Mouse (Mus musculus): ENCODE results near the gene Itgb7.
"Not testable (repeated sequence)": the region's sequence is repeated elsewhere in the genome, so short reads cannot be mapped to it uniquely, and the experiment has no call there.

The Itgb7 gene

DNA sequence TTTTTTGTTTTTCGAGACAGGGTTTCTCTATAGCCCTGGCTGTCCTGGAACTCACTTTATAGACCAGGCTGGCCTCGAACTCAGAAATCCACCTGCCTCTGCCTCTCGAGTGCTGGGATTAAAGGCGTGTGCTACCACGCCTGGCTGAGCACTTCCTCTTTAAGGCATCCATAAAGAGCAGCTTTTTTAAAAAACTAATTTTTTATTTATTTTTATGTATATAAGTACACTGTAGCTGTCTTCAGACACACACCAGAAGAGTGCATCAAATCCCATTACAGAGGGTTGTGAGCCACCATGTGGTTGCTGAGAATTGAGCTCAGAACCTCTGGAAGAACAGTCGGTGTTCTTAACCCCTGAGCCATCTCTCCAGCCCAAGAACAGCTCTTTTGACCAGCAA, 6.1 kb downstream of the Itgb7 start:
- not testable (repeated sequence) for DNase-seq (ENCODE audit: low read depth)

DNA sequence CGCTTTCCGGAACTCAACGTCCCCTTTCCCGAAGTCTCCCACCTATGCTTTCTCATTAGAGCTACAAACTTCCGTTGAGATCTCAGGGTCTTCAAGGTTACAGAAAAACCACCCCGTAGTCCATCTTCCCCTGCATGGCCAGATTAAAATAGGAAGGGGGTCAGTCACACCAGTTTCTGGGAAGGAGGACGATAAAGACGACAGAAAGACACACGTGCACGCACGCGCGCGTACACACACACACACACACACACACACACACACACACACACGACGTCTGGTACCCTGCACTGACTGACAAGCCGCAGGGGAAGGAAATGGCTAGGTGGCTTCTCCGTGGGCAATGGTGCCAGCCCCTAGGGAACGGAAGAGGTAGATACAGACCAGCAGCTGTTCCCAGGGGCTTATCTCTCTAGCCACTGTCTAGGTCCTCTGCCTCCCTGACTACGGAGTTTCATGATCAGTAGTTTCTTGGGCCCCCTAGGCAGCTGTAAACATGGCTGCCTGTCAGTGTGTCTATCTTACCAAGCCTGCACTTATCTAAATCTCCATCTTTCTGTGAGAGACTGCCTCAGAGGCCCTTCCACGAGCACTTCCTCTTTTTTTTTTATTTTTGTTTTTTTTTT, 6.6 kb downstream of the Itgb7 start:
- no peak for DNase-seq (ENCODE audit: low read depth)

DNA sequence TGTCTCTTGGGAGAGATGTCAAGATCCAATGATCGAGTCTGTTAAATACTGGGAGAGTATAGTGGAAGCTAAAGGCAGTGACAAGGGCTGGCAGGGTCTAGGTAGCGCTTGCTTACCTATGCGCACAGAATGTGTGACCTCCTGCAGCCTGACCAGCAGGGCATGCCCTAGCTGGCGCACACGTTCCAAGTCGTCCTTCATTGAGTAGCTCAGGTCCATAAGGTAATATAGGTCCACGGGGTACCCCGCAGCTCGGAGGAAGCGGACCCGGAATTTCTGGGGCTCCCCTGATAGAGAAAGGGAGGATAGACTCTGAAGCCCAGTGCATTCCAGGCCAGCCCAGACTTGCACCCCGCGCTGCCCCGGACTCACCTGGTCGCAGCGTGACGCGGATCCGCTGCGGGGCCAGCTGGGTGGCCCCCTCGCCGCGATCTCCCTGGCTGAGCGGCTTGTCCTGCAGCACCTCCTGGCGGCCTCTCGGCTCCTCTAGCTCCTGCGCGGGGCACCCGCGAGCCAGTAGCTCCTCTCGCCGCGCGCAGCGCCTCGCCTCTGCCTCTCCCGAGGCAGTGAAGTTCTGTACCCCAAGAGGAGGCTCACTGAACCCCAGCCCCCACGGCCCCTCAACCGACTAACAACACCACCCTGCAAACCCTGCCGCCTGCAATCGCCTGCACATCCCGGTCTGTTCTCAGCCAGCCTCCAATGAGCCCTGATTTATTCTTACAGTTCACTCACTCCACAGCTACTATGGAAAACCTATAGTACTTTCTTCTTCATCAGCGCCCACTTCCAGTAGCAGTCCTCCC, 7.4 kb downstream of the Itgb7 start:
- peak; percentile 87 for DNase-seq (ENCODE audit: low read depth)

- peak; percentile 46 for DNase-seq (ENCODE audit: low read depth)
Measured at GRCm38 (mm10) chr15:102222386-102222785, 9.4 kb downstream of the Itgb7 start.

DNA sequence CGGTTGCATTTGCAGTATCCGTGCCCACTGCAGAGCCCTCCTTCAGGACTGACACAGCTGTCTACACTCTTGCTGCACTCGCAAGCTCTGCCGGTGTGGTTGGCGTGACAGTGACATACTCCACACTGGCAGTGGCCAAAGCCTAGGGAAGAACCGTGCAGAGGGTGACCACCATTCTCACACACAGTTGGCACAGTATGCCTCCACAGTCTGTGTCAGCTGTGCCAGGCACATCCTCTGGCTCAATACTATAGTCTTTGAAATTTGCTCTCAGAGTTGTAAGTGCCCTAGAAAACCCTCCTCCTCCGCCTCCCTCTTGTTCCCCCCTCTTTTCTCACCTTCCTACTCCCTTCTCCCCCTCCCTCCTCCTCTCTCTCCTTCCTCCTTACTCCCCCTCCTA, 14.4 kb downstream of the Itgb7 start:
- no peak for DNase-seq (ENCODE audit: low read depth)

- DNase-seq (ENCODE audit: low read depth), result no peak
Measured at GRCm38 (mm10) chr15:102216459-102217228, 15.1 kb downstream of the Itgb7 start.

DNA sequence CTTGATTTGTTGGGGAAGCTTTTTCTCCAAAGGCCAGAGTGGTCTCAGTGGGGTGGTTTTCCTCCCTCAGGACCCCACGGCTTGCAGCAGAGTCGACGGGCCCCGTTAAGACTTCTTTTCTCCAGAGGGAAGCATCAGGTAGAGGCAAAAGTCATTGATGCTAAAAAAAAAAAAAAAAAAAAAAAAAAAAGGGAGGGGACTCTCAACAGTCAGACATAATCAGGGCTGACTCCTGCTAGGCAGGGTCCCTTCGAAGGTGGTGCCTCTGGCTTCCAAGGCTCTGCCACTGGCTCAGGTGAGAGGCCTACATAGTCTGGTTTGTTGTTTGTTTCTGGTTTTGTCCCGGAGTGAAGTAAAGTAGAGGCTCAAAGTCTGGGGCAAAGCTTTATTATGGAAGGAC, 16.1 kb downstream of the Itgb7 start:
- no peak for DNase-seq (ENCODE audit: low read depth)

- DNase-seq (ENCODE audit: low read depth), result no peak
Measured at GRCm38 (mm10) chr15:102214132-102214531, 17.6 kb downstream of the Itgb7 start.

DNA sequence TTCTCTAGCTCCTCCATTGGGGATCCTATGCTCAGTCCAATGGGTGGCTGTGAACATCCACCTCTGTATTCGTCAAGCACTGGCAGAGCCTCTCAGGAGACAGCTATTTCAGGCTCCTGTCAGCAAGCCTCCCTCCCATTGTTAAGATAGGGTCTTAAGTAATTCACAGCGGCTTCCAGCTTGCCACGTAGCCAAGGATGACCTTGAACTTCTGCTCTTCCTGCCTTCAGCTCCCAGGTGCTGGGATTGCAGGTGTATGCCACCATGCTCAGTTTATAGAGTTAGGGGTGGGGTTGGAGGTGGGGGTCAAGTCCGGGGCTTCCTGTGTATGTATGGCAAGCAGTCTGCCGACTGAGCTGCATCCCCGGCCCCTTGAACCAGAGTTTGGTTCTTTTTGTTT, 19.8 kb downstream of the Itgb7 start:
- no peak for DNase-seq (ENCODE audit: low read depth)

DNA sequence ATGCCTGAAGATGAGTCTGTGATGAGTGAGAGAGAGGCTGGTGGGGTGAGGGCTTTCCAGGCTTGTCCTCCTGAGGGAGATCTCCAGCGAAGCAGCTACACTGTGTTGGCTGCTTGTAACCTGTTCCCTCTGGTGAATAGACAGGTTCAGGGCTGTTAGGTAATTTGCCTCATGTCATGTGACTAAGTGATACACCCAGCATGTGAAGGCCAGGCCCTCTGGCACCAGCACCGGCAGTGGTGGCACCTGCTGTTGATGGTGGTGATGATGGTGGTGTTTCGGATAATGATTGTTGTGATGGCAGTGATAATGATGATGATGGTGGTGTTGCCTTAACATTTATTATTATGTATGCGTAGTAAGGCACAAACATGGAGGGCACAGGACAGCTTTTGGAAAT, 20.9 kb downstream of the Itgb7 start:
- no peak for DNase-seq (ENCODE audit: low read depth)

DNA sequence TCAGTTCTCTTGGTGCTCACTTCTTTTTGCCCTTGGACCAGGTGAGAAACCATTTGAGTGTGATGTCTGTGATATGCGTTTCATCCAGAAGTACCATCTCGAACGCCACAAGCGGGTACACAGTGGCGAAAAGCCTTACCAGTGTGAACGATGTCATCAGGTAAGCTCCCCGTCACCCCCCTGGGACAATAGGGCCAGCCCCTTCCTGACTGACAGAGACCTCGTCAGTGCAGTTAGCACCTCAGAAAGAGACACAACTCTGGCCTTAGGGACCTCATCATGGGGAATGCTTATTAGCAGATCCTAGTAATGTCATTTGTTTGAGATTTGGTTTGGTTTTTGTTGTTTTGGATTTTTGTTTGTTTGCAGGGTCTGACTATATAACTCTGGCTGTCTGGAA, 22.6 kb downstream of the Itgb7 start:
- DNase-seq (ENCODE audit: low read depth), result no peak

GRCm38 (mm10) chr15:102208092-102208561, 23.6 kb downstream of the Itgb7 start:
- no peak for DNase-seq (ENCODE audit: low read depth)

- no peak for DNase-seq (ENCODE audit: low read depth)
Measured at GRCm38 (mm10) chr15:102207351-102207750, 24.4 kb downstream of the Itgb7 start.

DNA sequence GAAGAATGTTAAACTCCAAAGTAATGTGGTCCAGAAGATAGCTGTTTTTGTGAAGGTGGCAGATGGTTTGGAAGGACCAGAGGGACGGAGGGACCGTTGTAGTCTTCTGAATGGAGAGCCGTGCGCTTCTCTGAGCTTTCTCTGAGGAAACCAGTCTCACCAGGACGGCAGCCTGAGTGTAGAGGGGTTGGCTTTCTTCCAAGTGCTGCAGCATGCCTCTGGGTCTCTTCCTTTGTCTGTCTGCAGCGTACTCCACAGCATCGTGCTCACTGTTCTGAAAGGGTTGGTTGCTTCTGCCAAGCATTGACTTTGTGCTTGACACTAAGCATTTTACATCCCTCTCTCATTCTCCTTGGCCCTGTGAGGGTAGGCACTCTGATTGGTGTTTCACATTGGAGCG, 26.0 kb downstream of the Itgb7 start:
- no peak for DNase-seq (ENCODE audit: low read depth)

DNA sequence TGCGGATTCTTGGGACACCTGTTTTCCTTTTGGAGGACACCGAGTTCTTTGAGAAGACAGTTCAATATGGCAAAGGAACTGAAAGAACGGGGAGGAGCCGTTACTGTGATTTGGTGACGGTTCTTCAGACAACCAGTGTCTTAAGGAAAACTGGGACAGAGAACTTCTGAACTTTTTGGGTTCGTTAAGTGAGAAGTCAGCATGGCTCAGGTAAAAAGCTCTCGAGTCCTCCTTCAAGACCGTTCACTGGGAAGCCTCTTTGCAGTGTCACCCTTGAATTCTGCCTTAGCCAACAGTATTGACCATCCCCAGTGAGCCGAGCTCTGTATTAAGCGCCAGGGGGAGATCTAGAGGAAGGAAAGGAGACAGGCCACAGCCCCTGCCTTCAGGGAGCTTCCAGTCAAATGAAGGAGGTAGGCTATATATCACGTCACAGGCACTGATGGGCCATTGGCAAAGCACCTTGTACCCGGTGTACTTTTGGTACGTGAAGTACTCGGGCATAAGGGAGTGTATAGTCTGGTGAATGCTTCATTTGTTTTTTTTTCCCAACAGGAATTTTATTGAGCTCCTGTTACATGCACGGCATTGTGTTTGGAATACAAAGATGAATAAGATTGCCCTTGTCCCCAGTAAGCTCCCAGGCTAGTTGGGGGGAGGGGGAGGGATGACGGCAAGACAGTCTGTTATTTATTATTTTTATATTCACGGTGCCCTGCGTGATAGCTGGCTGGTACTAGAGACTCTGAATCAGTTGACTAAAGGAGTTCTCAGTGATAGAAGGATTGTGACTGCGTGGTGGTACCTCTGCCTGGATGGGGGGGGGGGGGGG, 26.9 kb downstream of the Itgb7 start, which contains the start of gene Csad:
Gene Csad, minus strand, starts transcription at position 51 of the 832 bp plus-strand sequence.
- no peak for DNase-seq (ENCODE audit: low read depth)

DNA sequence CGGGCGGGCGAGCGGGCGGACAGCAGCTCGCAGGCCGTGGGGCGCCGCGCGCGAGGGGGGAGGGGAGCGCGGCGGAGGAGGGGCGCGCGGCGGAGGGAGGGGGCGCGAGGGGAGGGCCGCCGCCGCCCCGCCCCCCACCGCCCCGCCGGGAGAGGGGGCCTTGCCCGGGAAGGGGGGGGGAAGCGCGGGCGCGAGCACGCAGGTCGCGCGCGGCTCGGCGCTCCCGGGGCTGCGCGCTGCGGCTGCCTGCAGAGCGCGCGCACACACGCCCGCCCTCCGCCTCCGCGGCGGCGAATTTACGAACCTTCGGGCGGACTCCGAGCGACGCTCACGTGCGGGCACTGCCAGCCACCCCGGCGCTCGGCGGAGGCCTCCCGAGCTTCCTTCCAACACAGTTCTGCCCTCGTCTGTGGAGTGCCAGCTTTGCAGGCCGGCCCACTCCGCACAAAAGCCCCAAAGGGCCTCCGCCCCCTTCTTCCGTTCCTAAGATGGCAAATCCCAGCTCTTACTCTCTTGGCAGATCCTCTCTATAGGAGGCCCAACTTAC, 27.8 kb downstream of the Itgb7 start:
- peak; percentile 84 for DNase-seq (ENCODE audit: low read depth)

DNA sequence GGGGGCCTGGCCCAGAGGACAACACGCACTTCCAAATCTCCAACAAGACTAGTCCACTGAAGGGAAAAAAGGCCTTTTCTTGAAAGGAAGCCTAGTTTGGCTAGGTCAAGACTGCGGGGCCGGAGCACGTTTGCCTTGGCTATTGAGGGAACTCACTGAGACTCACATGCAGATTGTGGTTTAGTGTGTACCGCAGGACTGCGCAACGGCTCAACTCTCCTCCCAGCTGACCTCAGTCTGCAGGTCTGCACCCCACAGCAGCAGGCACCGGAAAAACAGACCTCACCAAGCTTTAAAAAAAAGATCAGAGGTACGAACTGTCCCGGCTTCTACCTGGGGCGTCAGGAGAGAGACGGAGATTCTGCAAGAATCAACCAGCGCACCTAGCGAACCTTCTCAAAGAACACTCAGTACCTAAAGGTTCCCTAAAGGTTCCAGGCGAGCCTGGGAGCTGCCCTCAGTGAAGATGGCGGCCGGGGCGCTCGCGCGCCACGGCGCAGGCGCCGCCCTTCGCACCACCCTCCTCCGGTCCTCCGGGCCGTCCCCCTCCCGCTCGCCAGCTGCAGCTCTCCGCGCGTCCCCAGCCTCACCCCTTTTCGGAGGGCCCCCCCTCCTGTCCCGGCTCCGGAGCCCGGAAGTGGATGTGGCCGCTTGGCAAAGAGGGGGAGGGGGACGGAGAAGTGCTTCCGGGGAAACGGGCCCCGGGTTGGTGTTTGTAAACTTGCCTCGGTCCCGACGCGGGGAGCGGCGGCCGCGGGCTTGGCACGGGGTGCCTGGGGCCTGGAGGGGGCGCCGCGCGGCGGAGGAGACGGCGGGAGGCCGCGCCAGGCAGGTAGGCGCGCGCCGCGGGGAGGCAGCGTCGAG, 28.5 kb downstream of the Itgb7 start, which contains the start of gene Zfp740:
Gene Zfp740, plus strand, starts transcription at position 279 of the 864 bp plus-strand sequence.
- peak; percentile 98 for DNase-seq (ENCODE audit: low read depth)

DNA sequence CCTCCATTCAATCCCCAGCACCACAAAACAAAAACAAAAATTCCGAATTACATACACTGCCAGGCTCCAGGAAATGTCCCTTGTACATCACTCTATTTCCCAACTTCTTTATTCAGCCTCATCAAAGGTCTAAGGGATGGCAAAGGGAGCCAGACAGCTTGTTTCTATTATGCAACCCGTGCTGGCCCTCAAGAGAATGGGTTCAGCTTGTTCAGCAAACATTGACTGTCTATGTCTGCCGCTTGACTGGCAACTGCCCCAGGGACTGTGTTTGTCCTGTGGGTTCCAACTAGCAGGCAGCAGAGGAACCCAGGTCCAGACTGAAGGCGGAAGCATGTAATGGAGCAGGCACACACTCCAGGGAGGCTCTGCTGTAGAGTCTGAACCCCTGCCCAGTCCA, 32.9 kb downstream of the Itgb7 start:
- no peak for DNase-seq (ENCODE audit: low read depth)

DNA sequence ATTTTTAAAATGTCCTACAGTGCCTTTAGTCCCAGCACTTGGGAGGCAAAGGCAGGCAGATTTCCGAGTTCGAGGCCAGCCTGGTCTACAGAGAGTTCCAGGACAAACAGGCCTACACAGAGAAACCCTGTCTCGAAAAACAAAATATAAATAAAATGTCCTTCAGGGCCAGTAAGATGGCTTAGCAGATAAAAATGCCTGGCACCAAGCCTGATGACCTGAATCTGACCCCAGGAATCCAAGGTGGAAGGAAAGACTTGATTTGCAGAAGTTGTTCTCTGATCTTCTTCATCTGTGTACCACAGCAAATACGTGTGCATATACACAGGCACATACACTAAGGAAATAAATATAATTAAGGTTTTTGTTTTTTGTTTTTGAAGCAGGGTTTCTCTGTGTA, 36.4 kb downstream of the Itgb7 start:
- no peak for DNase-seq (ENCODE audit: low read depth)

DNA sequence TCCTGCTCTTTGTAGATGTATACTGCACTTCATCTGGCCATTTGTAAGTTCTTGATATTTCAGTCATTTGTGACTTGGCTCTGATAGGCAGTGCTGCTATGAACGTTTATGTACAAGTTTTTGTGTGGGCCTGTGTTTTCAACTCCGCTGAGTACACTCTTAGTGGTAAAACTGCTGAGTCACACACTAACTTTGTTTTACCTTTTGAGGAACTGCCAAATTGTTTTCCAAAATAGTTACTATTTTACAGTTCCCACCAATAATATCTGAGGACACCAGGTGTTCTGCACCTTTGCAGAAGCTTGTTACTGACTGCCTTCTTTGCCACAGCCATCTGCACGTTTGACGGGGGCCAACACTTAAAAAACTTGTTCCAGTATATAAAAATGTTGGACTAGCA, 37.3 kb downstream of the Itgb7 start:
- no peak for DNase-seq (ENCODE audit: low read depth)

Measured in NIH3T3 (cell line).